Mouse (Mus musculus) midbrain, embryonic 12.5 days (tissue): ENCODE measurements around the gene Arid1a. TPM values are rescaled to one million over a fixed set of nuclear protein-coding genes. Genes with fewer than 3 reads are reported as not detected.
A peak's percentile ranks its signal among the peaks of the same experiment; 100 is the strongest.

Source experiments
- ATAC-seq: fragments of 200-750 bp; cut with Nextera tagmentation; 2 replicates; pipeline ENCODE4 v1.8.0; 2017; ENCODE audit warnings: low read depth, moderate TSS enrichment, moderate library complexity; ENCODE audit not compliant: low FRiP score
- H3K27ac ChIP-seq: fragments of 300-500 bp; sonication (generic); replicated peaks from 2 replicates; pipeline ENCODE4 v1.5.1; 2016; ENCODE audit warnings: mild to moderate bottlenecking
- H3K27me3 ChIP-seq: fragments of 300-500 bp; sonication (generic); 2 replicates; pipeline ENCODE4 v1.6.1; 2016; ENCODE audit warnings: mild to moderate bottlenecking
- H3K36me3 ChIP-seq: fragments of 300-500 bp; sonication (generic); 2 replicates; pipeline ENCODE4 v1.6.1; 2016
- H3K4me1 ChIP-seq: fragments of 300-500 bp; sonication (generic); 2 replicates; pipeline ENCODE4 v1.6.1; 2016
- H3K4me2 ChIP-seq: fragments of 300-500 bp; sonication (generic); replicated peaks from 2 replicates; pipeline ENCODE4 v1.6.1; 2016; ENCODE audit warnings: mild to moderate bottlenecking, moderate library complexity
- H3K4me3 ChIP-seq: fragments of 300-500 bp; sonication (generic); 2 replicates; pipeline ENCODE4 v1.5.1; 2016; ENCODE audit warnings: mild to moderate bottlenecking
- H3K9ac ChIP-seq: fragments of 300-500 bp; sonication (generic); replicated peaks from 2 replicates; pipeline ENCODE4 v1.6.1; 2016; ENCODE audit warnings: mild to moderate bottlenecking, moderate library complexity
- H3K9me3 ChIP-seq: fragments of 300-500 bp; sonication (generic); 2 replicates; pipeline ENCODE4 v1.6.1; 2016; ENCODE audit warnings: mild to moderate bottlenecking
- WGBS: fragments of 180-500 bp; shearing (Covaris S2); methylation state at CpG from one replicate; pipeline ENCODE4 v1.1.7; 2016; 5-methylcytosine and 5-hydroxymethylcytosine counted together
- polyA plus RNA-seq: library from polyadenylated mRNA; unstranded; fragments of >200 nt; fragmentation: Nextera tagmentation; extraction: Ambion mirVana; gene quantifications from 2 replicates; pipeline ENCODE4 v1.2.1, GENCODE M21; 2016

Arid1a gene
- polyA plus RNA-seq, 1 experiment from 2014 or later: 47.7 TPM

DNA sequence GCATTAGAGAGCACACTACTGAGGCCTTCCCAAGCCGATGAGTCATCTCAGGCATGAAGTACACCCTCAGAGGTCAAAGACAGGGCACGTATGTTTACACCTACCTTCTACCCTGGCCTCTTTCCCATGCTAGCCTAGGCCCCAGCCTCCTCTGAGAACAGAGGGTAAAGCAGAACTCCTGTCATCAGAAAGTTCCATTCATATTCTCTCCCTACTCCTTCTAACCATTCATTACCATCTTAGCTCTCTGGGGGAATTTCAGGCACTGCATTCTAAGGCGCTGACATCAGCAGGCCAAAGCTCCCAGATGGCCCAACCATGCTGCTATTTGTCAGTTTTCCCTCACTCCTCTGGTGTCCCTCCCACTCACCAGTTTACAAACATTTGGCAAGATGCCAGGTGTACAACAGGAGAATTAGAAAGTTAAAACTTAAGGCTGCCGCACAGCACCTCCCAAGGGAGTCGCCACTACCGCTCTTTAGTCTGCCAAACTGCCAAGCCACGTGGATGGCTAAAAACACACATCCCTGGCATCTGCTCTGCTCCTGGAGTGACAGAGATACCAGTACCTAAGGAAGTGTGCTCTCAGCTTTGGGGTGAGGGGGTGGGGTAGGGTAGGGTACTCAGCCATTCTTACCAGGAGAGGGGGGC lies 68.0 kb downstream of the Arid1a start:
- peaks cover 100% of the 10 kb centered on the region for H3K36me3 ChIP-seq
- no peak overlapping the region for H3K9ac ChIP-seq
- no peak for ATAC-seq
- no peak overlapping the region for H3K4me2 ChIP-seq
- H3K27me3 ChIP-seq: no peaks in the 10 kb centered on the region
- no peaks in the 10 kb centered on the region for H3K9me3 ChIP-seq
- peaks cover 3% of the 10 kb centered on the region; the same call in 1 of the 2 replicates for H3K4me1 ChIP-seq
- WGBS: 83% methylated on average over 7 of the region's 7 CpGs
- no peak overlapping the region for H3K4me3 ChIP-seq
- H3K27ac ChIP-seq: no peak overlapping the region

- Histone ChIP-seq H3K27ac (no peak overlapping the region), H3K4me3 (no peak overlapping the region), H3K9ac (no peak overlapping the region), H3K9me3 (no peaks in the 10 kb centered on the region), H3K27me3 (no peaks in the 10 kb centered on the region), H3K4me1 (peaks cover 3% of the 10 kb centered on the region; the same call in 1 of the 2 replicates), H3K36me3 (peaks cover 97% of the 10 kb centered on the region), H3K4me2 (no peak overlapping the region)
- 86% methylated on average over 5 of the region's 5 CpGs for WGBS
- no peak for ATAC-seq
Measured at GRCm38 (mm10) chr4:133687126-133687525, 69.4 kb downstream of the Arid1a start.

DNA sequence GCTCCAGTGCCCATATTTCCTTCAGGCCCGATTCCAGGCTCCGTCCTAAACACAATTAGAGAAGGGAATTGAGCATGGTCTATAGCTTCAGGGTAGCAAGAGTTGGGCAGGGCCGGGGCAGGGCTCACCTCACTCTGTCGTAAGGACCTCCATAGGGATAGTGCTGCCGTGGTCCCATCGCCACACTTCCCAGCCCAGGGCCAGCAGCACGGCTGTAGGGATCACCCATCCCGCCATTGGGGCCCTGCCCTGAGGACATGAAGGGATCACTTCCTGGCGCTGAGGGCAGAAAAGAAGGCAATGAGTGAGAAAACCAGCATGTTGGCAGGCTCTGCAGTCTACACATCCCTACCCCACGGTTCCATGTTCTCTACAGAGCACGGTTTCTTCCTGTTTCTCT lies 70.1 kb downstream of the Arid1a start:
- no peak overlapping the region for H3K4me2 ChIP-seq
- 89% methylated on average over 11 of the region's 11 CpGs for WGBS
- no peak for ATAC-seq

GRCm38 (mm10) chr4:133680206-133680786 lies 76.3 kb downstream of the Arid1a start:
- 92% methylated on average over 14 of the region's 14 CpGs for WGBS
- no peak overlapping the region for H3K27ac ChIP-seq
- no peaks in the 10 kb centered on the region for H3K27me3 ChIP-seq
- no peak overlapping the region for H3K4me3 ChIP-seq
- no peak overlapping the region for H3K4me2 ChIP-seq
- H3K36me3 ChIP-seq: peaks cover 58% of the 10 kb centered on the region
- peaks cover 25% of the 10 kb centered on the region for H3K4me1 ChIP-seq
- H3K9ac ChIP-seq: no peak overlapping the region
- ATAC-seq: no peak
- no peaks in the 10 kb centered on the region for H3K9me3 ChIP-seq

More for the DNA sequence above, 70.1 kb downstream of the Arid1a start:
- peaks cover 97% of the 10 kb centered on the region for H3K36me3 ChIP-seq
- H3K27me3 ChIP-seq: no peaks in the 10 kb centered on the region
- H3K9me3 ChIP-seq: no peaks in the 10 kb centered on the region
- no peak overlapping the region for H3K9ac ChIP-seq
- no peak overlapping the region for H3K4me3 ChIP-seq
- no peak overlapping the region for H3K27ac ChIP-seq
- H3K4me1 ChIP-seq: peaks cover 3% of the 10 kb centered on the region; the same call in 1 of the 2 replicates

GRCm38 (mm10) chr4:133679629-133680028 lies 76.9 kb downstream of the Arid1a start:
- no peak for ATAC-seq
- WGBS: 92% methylated on average over 7 of the region's 7 CpGs
- Histone ChIP-seq H3K4me3 (no peak overlapping the region), H3K36me3 (peaks cover 51% of the 10 kb centered on the region), H3K4me2 (no peak overlapping the region), H3K9me3 (no peaks in the 10 kb centered on the region), H3K27me3 (no peaks in the 10 kb centered on the region), H3K9ac (no peak overlapping the region), H3K4me1 (peaks cover 29% of the 10 kb centered on the region), H3K27ac (no peak overlapping the region)

GRCm38 (mm10) chr4:133677266-133677665 lies 79.3 kb downstream of the Arid1a start:
- H3K4me1 ChIP-seq: peaks cover 45% of the 10 kb centered on the region
- WGBS: 74% methylated on average over 7 of the region's 7 CpGs
- H3K27ac ChIP-seq: no peak overlapping the region; the same call in 1 of the 2 replicates
- no peak for ATAC-seq
- peaks cover 30% of the 10 kb centered on the region for H3K36me3 ChIP-seq
- H3K4me2 ChIP-seq: no peak overlapping the region
- no peak overlapping the region for H3K9ac ChIP-seq
- no peaks in the 10 kb centered on the region for H3K27me3 ChIP-seq
- no peak overlapping the region for H3K4me3 ChIP-seq
- no peaks in the 10 kb centered on the region for H3K9me3 ChIP-seq

GRCm38 (mm10) chr4:133676189-133676588 lies 80.4 kb downstream of the Arid1a start:
- ATAC-seq: no peak
- H3K9ac ChIP-seq: peak overlapping the region; percentile 12; the same call in 1 of the 2 replicates
- H3K27ac ChIP-seq: peak overlapping the region; percentile 72
- no peaks in the 10 kb centered on the region for H3K27me3 ChIP-seq
- peaks cover 53% of the 10 kb centered on the region for H3K4me1 ChIP-seq
- no peaks in the 10 kb centered on the region for H3K9me3 ChIP-seq
- no peak overlapping the region for H3K4me3 ChIP-seq
- H3K4me2 ChIP-seq: peak overlapping the region; percentile 17; the same call in 1 of the 2 replicates
- 26% methylated on average over 3 of the region's 3 CpGs for WGBS
- peaks cover 19% of the 10 kb centered on the region for H3K36me3 ChIP-seq

DNA sequence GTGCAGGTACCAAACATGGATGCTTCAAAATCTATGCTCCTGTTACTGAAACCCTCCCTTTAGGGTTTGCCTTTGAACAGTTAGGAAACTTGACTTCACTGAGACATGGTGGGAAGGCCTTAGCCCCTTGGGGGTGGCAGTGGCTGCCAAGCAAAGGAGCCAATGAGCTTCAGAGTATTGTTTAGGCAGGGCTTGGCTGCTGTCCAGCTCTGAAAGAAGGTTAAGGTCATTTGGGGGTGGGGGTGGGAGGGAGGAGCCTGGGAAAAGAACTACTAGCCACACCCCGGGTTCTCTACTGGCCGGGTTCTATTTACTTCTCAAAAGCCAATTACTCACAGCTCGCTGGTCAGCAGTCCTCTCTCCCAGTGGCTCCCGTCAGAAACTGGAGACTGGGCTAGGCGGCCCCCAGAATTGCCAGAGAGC lies 81.0 kb downstream of the Arid1a start:
- 4% methylated on average over 5 of the region's 5 CpGs for WGBS

DNA sequence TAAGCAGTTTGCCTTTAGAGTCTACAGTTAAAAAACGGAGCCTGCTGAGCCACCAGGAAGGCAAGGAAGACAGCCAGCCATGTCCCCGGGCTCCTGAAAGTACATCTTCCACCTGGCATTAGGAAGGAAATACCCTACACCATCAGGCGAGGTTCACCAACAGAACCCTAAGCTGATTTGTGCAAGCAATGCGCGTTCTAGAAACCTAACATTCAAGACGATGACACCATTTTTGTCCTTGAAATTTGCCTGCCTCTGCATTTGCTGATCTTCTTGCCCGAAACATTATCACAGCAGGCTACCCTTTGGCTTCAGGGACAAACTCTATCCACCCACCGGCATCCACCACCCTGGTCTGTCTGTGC lies 82.3 kb downstream of the Arid1a start:
- Histone ChIP-seq H3K4me1 (peaks cover 59% of the 10 kb centered on the region), H3K36me3 (peaks cover 5% of the 10 kb centered on the region; the same call in 1 of the 2 replicates), H3K27me3 (no peaks in the 10 kb centered on the region), H3K4me2 (no peak overlapping the region), H3K27ac (no peak overlapping the region), H3K4me3 (no peak overlapping the region), H3K9ac (no peak overlapping the region), H3K9me3 (no peaks in the 10 kb centered on the region)
- ATAC-seq: no peak
- WGBS: 78% methylated on average over 8 of the region's 8 CpGs

More for the DNA sequence above, 81.0 kb downstream of the Arid1a start:
- no peaks in the 10 kb centered on the region for H3K27me3 ChIP-seq
- peaks cover 56% of the 10 kb centered on the region for H3K4me1 ChIP-seq
- no peaks in the 10 kb centered on the region for H3K9me3 ChIP-seq
- peak overlapping the region; percentile 72 for H3K27ac ChIP-seq
- no peak overlapping the region for H3K9ac ChIP-seq
- H3K4me3 ChIP-seq: no peak overlapping the region
- 0 out of 2 replicates have a peak, but pooled peaks have one; percentile 27 for ATAC-seq
- peaks cover 13% of the 10 kb centered on the region for H3K36me3 ChIP-seq
- H3K4me2 ChIP-seq: peak overlapping the region; percentile 17; the same call in 1 of the 2 replicates

DNA sequence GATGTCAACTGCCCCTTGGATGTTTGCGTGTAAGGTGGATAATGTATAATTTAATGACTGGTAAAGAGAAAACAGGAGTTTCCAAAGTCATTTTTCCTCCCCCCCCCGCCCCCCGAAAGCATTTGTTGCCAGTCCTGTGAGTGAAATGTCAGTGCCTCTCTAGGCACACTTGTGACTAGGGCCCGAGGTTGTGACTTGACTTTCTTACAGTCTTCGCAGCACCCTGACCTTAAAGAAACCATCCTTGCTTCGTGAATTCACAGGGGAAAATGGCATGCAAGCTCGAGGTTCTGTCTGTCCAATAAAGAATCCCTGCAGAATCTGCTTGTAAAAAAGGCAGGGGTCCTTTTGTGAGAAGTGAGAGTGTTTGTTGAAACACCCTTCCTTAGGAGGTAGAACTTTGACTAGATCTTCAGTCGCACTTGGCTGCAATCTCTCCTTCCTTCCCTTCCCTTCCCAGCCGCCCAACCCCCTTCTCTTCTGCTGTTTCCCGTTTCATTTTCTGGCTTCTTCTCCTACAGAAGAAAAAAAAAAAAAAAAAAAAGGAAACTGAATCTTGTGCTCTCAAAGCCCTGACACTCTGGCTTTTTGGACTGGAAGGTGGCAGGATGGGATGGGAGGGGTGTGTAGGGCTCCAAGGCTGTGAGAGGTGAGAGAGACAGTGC lies 82.8 kb downstream of the Arid1a start:
- Histone ChIP-seq H3K36me3 (0 out of 2 replicates have a peak, but pooled peaks cover 7% of the 10 kb centered on the region), H3K4me1 (peaks cover 59% of the 10 kb centered on the region), H3K4me2 (peak overlapping the region; percentile 67; the same call in 1 of the 2 replicates), H3K9me3 (no peaks in the 10 kb centered on the region), H3K4me3 (no peak overlapping the region), H3K9ac (no peak overlapping the region), H3K27me3 (no peaks in the 10 kb centered on the region), H3K27ac (peak overlapping the region; percentile 98; the same call in 1 of the 2 replicates)
- ATAC-seq: no peak
- 50% methylated on average over 9 of the region's 10 CpGs for WGBS

- peaks cover 59% of the 10 kb centered on the region for H3K4me1 ChIP-seq
- H3K27me3 ChIP-seq: no peaks in the 10 kb centered on the region
- no peaks in the 10 kb centered on the region for H3K9me3 ChIP-seq
- H3K4me3 ChIP-seq: peak overlapping the region; percentile 75
- ATAC-seq: peak; percentile 8; the same call in 1 of the 2 replicates
- peaks cover 6% of the 10 kb centered on the region; the same call in 1 of the 2 replicates for H3K36me3 ChIP-seq
- peak overlapping the region; percentile 98 for H3K27ac ChIP-seq
- 6% methylated on average over 24 of the region's 24 CpGs for WGBS
- peak overlapping the region; percentile 67 for H3K4me2 ChIP-seq
- peak overlapping the region; percentile 83 for H3K9ac ChIP-seq
Measured at GRCm38 (mm10) chr4:133672845-133673647, 83.5 kb downstream of the Arid1a start.
